Mouse (Mus musculus): Measurements from ENCODE around the gene Aldh3a2.
"Not testable (repeated sequence)": the region's sequence is repeated elsewhere in the genome, so short reads cannot be mapped to it uniquely, and the experiment has no call there.

Aldh3a2 gene

DNA sequence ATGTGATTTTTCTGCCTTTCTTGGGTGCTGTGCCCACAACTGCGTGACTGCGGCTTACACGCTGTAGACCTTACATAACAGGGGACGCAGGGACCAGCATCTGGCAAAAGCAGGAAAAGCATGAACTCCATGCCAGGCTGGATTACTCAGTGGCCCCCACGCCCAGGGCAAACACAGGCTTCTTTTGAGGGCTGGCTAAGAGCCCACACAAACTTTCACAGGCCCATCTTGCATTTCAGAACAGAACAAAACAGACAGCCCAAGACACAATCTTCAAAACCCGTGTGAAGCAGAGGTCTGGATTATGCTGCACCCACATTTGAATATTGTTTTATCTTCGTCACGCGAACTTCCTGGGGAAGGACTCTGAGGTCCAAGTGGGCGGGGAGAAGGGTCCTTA lies 58.9 kb downstream of the Aldh3a2 start:
- peak; percentile 54 to 71 for DNase-seq

DNA sequence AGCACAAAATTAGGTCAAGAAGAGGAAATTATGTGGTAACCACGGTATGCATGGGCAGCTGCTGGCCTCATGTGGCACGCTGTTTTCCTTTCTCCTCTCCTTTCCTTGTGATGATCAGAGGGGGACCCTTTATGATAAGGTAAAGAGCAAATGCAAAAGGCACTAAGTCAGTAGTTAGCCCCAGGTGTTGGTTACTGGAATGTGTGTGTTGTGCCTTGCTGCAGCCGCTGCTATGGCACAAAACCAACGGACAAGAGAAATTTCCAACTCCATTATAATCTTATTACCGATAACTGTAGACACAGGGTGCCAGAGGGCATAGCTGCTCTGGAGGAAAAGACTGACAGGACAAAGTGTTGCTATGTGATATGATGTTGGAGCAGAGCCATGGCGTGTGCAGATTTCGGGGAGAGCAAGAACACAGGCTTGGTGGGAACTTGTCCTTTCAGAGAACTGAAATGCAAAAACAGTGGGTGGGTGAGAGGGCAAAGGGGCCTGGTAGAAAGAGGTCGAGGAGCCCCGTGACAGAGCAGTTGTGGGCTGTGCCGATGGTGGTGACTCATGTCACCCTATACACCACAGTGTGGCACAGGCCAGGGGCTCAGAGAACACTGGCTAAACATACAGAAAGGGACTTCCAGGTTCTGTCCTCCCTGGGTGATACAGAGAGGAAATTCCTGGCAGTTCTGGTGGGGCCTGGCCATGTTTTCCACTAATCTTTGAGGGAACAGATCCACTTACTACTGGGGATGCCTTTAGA lies 59.6 kb downstream of the Aldh3a2 start, which contains the start of gene Aldh3a1:
TSS of gene Aldh3a1 (plus strand) at position 51 of the 760 bp plus-strand sequence.
- no peak for DNase-seq

DNA sequence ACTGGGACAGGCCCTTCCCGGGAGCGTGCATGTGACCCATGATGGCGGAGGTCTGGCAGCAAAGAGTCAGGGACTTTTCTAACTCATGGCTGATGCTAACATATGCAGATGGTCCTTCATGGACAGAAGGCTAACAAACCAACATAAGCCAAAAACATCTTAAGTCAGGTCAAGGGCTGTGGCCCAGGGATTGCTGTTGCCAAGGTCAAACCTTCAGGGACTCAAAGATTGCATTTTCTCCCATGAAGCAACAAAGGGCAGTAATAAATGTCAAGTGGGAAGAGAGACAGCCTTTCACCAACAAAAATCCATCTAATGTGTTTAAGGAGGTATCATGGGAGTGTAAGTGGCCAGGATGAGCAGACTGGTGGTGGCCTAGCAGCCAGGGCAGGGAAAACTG lies 61.1 kb downstream of the Aldh3a2 start:
- DNase-seq: no peak

DNA sequence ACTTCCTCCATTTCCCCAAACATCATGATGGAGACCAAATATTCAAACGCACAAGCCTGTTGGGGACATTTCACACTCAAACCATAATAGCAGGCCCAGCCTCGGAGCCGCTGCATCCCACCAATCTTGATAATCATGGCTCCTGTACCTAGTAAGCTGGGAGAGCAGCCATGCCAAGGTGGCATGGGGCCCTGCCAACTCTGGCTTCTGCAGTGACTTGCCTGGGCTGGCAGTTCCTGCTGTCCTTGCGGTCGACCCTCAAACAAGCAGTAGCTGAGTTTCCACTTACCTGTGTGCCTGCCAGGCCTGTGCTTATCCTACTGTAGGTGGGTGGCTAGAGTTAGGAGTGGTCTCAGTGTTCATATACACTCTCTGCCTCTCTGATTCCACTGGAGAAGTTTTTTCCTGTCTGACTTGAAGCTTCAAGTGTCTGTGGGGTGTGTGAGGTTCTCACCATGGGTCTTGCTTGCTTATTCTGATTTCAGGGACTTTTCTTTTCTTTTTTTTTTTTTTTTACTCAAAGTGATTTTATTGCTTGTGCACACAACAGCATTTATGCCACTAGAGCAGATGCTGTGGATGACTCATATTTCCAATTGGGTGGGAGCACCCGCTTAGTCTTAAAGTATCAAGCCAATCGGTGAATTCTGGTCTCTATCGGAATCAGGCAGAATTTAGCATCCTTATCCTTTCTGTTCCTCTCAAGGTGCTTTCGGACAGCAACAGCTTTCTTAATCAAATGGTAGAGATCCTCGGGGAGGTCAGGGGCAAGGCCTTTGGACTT lies 61.9 kb downstream of the Aldh3a2 start:
- DNase-seq: no peak

DNA sequence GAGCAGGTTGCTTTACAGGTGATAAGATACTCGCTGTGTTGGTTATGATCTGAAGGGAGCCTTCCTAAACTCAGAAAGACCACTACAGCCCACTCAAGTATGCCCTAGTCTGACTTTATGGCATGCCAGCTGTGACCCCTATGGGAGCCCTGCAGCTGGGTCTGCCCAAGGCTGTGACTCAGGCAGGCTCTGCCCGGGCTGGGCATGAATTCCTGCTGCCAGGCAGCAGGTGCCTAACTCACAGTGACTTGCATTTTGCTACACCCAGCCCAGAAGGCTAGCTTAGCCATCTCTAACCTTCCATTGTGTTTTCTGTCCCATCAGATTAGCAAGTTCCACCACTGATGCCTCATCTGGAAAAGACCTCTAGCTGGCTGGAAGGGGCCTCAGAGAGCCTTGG lies 64.5 kb downstream of the Aldh3a2 start:
- DNase-seq: no peak

DNA sequence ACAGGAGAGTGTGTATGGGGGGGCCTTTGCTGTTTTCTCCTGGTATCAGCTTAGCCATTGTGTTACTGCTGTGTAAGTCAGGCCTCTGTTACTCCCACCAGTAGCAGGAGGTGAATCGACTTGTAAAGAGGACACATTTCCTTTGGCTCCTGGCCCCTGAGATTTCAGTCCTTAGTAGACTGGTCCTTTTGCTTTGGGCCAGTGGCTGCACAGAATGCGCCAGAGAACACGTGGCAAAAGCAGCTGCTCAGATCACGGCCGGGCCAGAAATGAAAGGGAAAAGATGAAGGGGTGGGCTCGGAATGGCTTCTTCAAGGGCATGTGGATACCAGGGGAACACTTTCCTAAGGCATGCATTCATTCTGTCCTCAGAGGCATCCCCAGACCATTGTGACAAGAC lies 65.1 kb downstream of the Aldh3a2 start:
- DNase-seq: no peak

DNA sequence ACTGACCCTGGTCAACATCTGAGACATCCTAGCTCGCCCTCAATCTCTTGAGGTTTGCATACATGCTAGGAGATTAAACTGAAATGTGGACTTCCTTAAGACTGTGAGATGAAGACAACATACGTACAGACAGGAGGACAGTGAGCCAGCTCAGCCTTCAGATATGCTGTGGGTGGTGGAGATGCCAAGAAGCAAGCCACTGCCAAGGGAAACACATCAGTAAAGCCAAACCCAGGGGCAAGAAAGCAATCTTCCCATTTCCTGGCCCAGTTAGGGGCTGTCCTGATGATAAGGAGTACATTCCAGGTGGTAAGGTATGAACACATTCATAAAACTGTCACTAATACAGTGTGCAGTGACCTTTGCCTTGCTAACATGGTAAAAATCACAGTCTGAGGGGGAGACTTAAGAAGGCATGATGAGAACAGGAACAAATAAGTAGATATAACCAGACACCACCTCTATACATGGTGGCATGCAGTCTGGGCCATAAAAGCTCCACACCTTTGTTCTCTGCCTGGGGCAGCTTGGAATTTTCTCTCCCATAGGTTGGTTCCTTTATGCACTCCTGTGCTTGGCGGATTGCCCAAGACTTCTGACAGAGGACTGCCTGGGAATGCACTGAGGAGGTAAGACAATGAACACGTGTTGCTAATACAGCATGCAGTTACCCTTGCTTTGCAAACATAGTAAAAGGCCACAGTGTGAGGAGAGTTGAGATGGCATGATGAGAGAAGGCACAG lies 67.5 kb downstream of the Aldh3a2 start:
- DNase-seq: no peak

DNA sequence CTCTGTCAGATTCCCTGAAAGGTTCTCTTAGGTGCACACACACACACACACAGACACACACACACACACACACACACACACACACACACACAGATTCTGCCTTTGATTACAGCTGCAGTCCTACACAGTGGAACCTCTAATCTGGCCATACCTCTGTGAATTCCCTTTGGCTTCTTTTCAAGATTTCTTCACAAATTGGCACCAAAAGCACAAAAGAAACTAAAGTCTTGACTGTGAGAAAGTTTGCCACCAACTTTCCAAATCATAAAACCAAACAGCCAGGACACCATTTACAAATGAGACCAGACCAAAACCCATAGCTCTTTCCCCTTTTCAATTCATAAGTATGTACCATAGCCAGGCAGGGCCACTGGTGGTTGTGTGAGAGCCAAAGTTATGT lies 69.3 kb downstream of the Aldh3a2 start:
- no peak for DNase-seq

DNA sequence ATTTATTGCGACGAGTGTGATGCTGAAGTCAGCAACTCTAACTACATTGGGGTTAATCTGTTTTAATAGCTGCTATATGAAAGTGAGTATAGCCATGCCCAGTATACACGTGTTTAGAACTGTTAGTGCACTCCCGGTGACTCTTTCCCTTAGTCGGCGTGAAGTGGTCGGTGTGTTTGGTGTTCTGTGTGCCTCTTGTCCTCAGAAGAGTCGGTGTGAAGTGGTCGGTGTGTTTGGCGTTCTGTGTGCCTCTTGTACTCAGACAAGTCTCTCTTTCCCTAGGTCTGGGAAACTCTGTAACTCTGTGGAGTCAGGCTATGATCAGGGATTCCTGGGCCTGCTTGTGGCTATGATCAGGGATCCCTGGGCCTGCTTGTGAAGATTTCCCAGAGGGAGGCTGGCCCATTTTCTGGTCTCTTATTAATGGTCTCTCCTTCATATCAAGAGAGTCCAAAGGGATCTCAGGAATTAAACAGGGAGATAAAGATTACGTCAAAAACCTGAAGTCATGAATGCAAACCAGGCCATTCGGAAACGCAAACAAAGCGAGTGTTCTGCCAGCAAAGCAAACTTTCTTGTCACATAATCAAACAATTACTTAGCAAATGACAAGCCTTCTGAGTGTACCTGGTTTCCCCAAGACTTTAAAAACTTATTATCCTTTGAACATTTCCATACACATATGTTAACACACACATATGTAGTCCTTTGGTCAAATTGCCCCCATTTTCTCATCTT lies 70.5 kb downstream of the Aldh3a2 start:
- peak; percentile 49 to 66 for DNase-seq

DNA sequence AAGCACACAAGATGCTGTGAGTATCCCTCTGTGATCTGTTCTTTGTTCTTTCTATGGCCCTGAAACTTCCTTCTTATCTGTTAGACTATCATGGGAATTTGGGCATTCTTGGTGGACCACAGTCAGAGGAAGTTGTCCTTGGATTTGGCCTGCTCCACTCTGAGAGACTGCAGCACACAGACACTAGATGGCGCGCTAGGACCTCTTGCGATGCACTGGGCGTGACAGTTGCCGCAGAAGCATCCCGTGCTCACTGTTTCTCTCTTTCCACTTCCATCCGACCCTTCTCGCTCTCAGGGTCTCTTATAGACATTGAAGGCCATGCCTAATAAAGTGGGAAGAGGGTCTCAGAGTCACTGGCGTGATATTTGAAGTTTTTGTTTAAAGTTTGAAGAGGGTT lies 73.9 kb downstream of the Aldh3a2 start:
- DNase-seq: peak; percentile 76 to 81

DNA sequence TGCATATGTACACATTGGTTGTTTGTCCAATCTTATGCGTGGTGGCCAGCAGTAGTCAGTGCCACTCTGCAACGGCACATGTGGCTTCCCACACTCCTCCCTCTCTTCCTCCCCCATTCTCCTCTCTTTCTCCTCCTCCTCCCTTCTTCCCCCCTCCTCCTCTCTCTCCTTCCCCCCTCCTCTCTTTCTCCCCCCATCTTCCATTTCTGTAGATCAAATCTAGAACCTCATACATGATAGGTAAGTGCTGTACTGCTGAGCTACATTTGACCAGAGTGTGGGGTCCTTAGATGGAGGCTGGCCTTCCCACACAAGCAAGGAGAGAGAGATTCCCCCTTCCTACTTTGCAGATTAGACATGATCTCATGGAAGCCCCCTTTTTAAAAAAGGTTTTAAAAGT lies 74.5 kb downstream of the Aldh3a2 start:
- DNase-seq: no peak

DNA sequence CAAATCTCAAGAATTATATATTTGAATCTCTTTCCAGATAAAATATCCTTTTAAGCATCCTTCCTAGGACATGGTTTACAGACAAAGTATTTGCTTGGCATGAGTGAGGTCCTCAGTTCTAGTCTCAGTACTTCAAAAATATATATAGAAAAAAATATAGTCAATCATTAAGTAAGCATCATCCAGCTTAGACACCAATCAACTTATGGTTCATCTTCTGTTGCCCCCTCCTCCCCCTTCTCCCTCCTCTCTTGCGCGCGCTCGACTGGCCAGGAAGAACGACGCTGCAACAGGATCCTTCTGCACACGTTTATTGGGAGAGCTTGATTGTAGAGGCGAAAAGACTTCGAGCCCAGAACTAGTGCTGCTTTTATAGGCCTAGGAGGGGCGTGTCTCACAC lies 75.1 kb downstream of the Aldh3a2 start:
- DNase-seq: not testable (repeated sequence)

DNA sequence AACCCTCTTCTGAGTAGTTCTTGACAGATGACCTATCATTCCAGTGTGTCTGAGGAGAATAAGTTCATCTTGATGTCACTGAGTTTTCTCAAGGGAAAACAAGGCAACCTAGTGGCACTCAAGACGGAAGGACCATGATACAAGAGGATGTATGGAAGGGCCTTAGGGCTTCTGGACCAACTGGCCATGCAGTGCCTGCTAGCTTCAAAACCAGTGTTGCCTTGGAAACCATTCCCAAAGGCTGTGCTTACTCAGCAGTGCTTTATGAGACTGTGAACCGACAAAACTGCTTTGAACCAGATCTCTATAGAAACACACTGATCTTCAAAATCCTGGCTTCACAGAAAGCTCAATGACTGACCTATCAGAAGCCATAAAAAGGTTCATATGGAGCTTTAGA lies 76.5 kb downstream of the Aldh3a2 start:
- DNase-seq: no peak

DNA sequence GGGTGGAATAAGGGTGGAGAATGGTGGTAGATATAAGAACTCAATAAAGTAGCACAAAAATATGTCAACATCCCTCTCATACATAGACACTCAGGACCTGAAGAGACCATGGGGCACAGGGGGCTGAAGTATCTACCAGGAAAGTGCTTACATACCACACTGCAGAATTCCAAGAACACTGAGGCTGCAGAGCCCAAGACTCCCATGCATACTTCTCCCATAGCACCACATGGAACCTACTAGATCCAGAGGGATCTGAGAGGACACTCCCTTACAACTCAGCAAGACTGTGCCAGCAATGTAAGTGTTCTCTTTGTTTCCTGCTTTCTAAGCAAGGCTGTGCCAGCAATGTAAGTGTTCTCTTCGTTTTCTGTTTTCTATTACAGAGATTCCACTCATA lies 83.4 kb downstream of the Aldh3a2 start:
- DNase-seq: no peak

DNA sequence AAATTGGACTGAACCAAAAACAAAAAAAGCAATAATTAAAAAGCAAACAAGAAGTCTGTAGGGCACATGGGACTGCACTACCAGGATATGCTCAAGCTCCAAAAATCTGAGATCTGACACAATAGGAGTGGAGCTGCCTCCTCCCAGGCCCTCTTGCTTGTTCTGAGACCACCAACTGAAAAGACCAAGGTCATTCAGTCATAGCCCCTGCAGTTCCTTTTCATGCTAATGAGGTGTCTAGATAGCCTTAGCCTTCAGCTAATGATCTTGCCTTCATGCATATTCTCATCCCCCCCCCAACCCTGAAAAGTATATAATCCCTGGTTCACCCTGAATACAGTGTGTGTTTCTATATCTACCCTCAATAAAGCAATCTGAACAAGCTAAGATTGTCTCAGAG lies 85.6 kb downstream of the Aldh3a2 start:
- DNase-seq: no peak

DNA sequence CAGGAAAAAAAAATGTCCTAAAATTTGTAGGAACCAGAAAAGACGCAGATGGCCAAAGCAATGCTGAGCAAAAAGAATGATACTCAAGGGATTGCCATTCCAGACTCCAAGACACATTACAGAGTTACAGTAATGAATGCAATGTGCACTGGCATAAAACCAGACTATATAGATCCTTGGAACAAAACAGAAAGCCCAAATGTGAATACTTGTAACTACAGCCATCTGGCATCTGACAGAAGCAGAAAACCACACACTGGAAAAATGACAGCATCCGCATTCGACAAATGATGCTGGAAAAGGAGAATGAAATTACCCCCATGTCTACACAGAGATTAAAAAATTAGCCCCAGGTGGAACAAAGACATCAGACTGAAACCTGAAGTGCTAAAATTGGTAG lies 86.9 kb downstream of the Aldh3a2 start:
- DNase-seq: no peak

DNA sequence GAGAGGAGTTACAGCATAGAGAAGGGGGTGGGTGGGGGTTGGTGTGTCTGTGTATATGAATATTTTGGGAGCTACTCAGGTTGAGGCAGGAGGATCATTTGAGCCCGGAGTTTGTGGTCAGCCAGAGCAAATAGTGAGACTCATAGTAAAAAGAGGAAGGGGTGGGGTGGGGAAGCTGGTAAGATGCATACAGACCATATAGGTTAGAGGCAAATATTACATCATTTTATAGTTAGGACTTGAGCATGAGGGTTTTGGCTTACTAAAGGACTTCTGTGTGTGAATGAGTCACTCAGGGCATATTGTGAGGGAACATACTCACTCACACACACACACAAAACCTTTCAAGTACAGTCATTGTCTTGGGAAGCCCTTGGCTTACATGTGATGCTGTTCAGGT lies 90.9 kb downstream of the Aldh3a2 start:
- DNase-seq: no peak

DNA sequence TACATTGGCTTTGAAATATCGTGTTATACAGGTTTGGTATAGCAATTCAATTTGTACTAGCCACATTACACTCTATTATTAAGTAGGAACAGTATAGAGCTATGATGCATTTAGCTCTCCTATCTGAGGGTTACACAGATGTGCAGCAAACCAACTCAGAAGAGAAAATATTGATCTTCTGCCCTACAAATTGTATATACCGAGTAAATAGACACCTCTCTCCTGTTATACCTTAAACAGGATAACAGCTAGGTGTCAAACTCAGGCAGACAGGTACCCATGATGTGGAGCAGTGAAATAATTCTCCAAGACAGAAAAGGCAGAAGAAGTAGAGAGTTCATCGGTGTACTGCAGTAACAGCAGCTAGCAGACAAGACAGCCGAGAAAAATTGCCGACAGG lies 91.5 kb downstream of the Aldh3a2 start:
- DNase-seq: no peak

DNA sequence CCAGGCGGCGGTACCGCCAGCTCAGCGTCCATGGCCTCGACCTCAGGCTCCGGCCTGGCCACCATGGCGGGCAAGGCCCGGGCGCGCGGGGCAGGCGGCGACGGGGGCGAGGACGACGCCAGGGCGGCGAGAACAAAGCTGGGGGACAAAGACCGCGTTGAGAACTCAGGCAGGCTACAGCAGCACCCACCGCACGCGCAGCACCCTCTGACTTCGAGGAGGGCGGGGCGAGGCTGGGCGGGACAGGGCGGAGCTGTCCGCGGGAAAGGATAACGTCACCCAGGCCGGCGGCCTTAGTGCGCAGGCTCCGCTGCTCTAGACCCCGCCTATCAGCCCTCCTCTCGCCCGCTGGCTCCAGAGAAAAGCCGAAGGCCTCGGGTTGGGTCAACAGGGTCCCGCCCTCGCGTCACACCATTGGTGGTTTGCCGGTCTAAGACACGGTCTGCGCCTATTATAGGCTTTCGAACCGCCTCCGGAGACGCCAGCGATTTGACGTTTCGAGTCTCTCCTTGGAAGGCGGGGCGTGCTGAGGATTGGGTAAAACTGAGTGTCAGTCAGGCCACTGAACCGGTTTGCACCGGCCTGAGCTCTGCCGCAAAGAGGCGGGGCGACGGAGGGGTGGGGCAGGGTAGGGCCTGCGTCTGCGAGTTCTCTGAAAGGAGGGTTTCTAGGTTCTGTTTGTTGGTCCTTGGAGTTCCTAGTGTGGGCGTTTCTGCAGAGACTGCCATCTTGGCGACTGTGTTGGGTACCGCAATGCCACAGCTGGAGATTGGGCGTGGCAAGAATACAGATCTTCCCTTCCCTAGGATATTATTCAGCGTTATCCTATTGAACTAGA lies 92.2 kb downstream of the Aldh3a2 start, which contains the start of gene Usp22:
TSS of gene Usp22 (minus strand) at position 235 of the 838 bp plus-strand sequence.
- peak; percentile 100 for DNase-seq

DNA sequence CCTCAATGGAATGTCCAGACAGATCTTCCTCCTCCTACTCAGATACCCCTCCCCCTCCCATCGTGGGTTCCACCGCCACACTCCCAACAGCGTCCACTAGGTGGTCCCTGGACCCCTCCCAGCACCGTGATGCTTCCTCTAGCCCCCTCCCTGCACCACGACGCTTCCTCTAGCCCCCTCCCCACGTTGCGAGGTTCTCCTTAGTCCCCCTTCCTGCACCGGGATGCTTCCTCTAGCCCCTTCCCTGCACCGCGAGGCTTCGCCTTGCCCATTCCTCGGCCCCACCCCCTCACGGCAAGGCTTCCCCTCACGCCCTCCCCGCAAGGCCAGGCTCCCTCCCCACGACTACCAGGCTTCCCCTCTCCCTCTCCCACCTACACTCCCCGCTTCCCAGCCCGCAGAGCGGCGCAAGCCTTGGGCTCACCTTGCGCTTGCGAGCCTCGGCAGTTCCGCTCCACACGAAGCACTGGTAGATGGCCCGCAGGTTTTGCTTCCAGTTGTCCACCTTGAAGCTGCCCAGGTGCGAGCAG lies 92.9 kb downstream of the Aldh3a2 start:
- peak; percentile 68 to 71 for DNase-seq

DNA sequence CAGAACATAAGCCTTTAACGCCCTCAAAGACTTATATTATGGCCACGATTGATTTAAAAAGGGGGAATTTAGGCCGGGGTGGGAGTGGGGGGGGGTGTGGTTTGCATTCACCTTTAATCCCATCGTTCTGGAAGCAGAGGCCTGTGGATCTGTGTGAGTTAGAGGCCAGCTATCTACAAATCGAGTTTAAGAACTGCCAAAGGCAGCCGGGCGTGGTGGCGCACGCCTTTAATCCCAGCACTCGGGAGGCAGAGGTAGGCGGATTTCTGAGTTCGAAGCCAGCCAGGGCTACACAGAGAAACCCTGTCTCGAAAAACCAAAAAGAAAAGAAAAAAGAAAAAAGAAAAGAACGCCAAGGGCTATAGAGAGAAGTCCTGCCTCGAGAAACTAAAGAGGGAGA lies 93.8 kb downstream of the Aldh3a2 start:
- not testable (repeated sequence) for DNase-seq

Data from lung, adult 18-20 months (tissue).